Mouse (Mus musculus): ENCODE data around the gene Cep83.

DNA sequence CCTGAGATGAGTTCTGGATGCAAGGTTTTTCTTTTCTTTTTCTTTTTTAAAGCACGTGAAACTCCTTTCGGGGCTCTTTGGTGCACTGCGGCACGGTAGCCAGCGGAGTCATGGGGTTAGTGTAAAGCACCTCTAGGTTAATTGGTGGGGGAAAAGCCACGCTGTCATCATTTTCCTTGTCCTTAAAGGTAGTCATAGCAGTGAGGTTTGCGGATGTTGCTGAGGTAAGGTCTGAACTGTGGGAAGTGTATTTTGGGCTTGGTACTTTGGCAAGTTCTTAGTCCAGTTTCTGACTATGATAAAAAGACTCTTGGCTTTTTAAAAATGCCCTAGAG lies 689 bp downstream of the Cep83 start:
- TF ChIP-seq CTCF (IDR thresholded peaks at IDR 0.05) (no peak), POLR2A (IDR thresholded peaks at IDR 0.05; ENCODE audit: insufficient read depth, low read depth, low read length) (no peak), EP300 (IDR thresholded peaks at IDR 0.05; ENCODE audit: insufficient read depth, low read depth, low read length) (no peak)

Measured in heart, adult 2 months (tissue).